Mouse (Mus musculus) erythroblast, embryonic 14.5 days (primary cell): ENCODE measurements at regions not wholly inside any gene's neighbourhood (a gene's known extent, or its start where the extent isn't known, plus 50 kb on each side); places are given as distances from the start of the nearest gene placed in this dataset.

ENCODE experiments used
- GATA1 ChIP-seq: IDR thresholded peaks from 2 replicates; pipeline ENCODE4 v1.6.1; 2012; ENCODE audit warnings: low read length, inconsistent platforms, mixed read lengths
- TAL1 ChIP-seq: IDR thresholded peaks from 3 replicates; pipeline ENCODE4 v1.6.1; 2012; ENCODE audit warnings: low read length, inconsistent platforms, mixed read lengths

DNA sequence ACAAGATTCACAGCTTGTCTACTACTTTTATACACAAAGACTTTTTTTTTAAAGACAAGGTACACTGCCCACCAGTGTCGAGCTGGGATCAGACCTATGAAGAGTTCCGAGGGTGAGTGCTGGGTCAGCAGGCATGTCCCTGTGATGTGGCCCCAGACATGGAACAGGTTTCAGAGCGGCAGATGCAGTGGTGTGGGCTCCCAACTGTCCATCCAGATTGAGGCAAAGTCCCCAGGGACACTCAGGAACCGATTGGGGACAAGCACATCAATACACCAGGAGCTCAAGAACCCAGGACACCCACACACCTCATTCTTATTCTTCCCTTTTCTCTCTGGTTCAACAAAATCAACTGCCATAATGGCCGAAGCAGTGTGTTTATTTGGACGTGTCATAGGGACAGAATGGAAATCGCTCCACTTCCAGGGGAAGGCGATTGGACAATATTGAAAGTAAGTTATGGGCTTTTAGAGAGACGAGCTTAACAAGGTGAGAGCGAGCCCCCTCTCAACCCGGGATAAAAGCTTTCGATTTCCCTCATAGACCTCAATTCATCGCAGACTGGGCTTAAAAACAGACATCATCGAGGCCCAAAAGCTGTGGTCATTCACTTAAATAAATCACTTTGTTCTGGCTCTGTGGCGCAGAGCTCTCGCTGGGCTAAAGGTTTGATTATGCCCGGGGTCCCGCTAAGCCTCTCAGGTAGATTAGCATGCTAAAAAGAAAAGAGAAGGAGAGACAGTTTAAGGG, 127.6 kb upstream of the Zdhhc25 start:
- TF ChIP-seq GATA1 (no peak), TAL1 (no peak)
